In genomic region chr5:15681301-15682035, GRCm38 (mm10) we compare ENCODE assay signal across 13 mouse cellular contexts. TPM values are rescaled to one million over a fixed set of nuclear protein-coding genes. Genes with fewer than 3 reads are reported as not detected.
DNase-seq lines count a peak whose midpoint lies in the region; ATAC-seq and TF ChIP-seq lines count a peak whose summit lies in the region.
"Not testable (repeated sequence)": the region's sequence is repeated elsewhere in the genome, so short reads cannot be mapped to it uniquely, and the experiment has no call there.
"Had no signal": no experiment of that assay in that cellular context is flagged by ENCODE, and none has a peak within 500 bp of the region (broad histone marks: within the 10 kb centered on the region; RNA-seq: fewer than 3 reads in every experiment).

No protein-coding gene starts in this region.

- not testable (repeated sequence) for H3K36me3 ChIP-seq in embryonic facial prominence, embryonic 14.5 days (ENCODE audit: control insufficient read depth, insufficient read depth, low read length); heart, embryonic 11.5 days (ENCODE audit: control insufficient read depth, insufficient read depth, low read length); hindbrain, embryonic 14.5 days (replicated peaks; ENCODE audit: control insufficient read depth, insufficient read depth); kidney, adult 2 months (ENCODE audit: control insufficient read depth, insufficient read depth, low read length); liver, embryonic 11.5 days (ENCODE audit: control insufficient read depth, insufficient read depth, low read length); midbrain, embryonic 15.5 days (replicated peaks); stomach, embryonic 15.5 days

- H3K4me1 ChIP-seq in embryonic facial prominence, embryonic 14.5 days (ENCODE audit: control insufficient read depth, insufficient read depth, low read length); heart, embryonic 11.5 days (ENCODE audit: control insufficient read depth, insufficient read depth, low read length); hindbrain, embryonic 14.5 days (replicated peaks; ENCODE audit: control insufficient read depth, insufficient read depth, low read length); kidney, adult 2 months (ENCODE audit: control insufficient read depth, insufficient read depth, low read length); liver, embryonic 11.5 days (replicated peaks; ENCODE audit: control insufficient read depth, insufficient read depth, low read length); midbrain, embryonic 15.5 days; stomach, embryonic 15.5 days: not testable (repeated sequence)

- H3K27ac ChIP-seq in embryonic facial prominence, embryonic 14.5 days (replicated peaks; ENCODE audit: low read depth, low read length); heart, embryonic 11.5 days (ENCODE audit: low read depth, low read length); hindbrain, embryonic 14.5 days; kidney, adult 2 months (ENCODE audit: insufficient read depth, low read depth, low read length); liver, embryonic 11.5 days (ENCODE audit: low read depth, low read length); midbrain, embryonic 15.5 days; stomach, embryonic 15.5 days: not testable (repeated sequence)

- peaks cover 16% of the 10 kb centered on the region for H3K9me3 ChIP-seq in embryonic facial prominence, embryonic 14.5 days (ENCODE audit: control insufficient read depth, low read length)
- not testable (repeated sequence) for H3K9me3 ChIP-seq in heart, embryonic 11.5 days (replicated peaks; ENCODE audit: control insufficient read depth, low read length); liver, embryonic 11.5 days (ENCODE audit: control insufficient read depth, low read length); stomach, embryonic 15.5 days
- H3K9me3 ChIP-seq in hindbrain, embryonic 14.5 days (ENCODE audit: control insufficient read depth, low read length) = peaks cover 23% of the 10 kb centered on the region
- H3K9me3 ChIP-seq in midbrain, embryonic 15.5 days = peaks cover 14% of the 10 kb centered on the region

- not testable (repeated sequence) for TF ChIP-seq POLR2A in kidney, adult 2 months (IDR thresholded peaks at IDR 0.05; ENCODE audit: low read depth, low read length)

- not testable (repeated sequence) for H3K9ac ChIP-seq in embryonic facial prominence, embryonic 14.5 days (ENCODE audit: low read depth, low read length); heart, embryonic 11.5 days (ENCODE audit: low read depth, low read length); hindbrain, embryonic 14.5 days; liver, embryonic 11.5 days (ENCODE audit: low read depth, low read length); midbrain, embryonic 15.5 days; stomach, embryonic 15.5 days

- H3K27me3 ChIP-seq in embryonic facial prominence, embryonic 14.5 days (replicated peaks; ENCODE audit: control insufficient read depth, insufficient read depth, low read length); heart, embryonic 11.5 days (ENCODE audit: control insufficient read depth, insufficient read depth, low read length); hindbrain, embryonic 14.5 days (ENCODE audit: control insufficient read depth, insufficient read depth, low read length); kidney, adult 2 months (replicated peaks; ENCODE audit: control insufficient read depth, insufficient read depth, low read length); liver, embryonic 11.5 days (replicated peaks; ENCODE audit: control insufficient read depth, insufficient read depth, low read length); midbrain, embryonic 15.5 days (replicated peaks); stomach, embryonic 15.5 days (replicated peaks): not testable (repeated sequence)

- DNase-seq in embryonic facial prominence, embryonic 14.5 days (ENCODE audit: low spot score); hindbrain, embryonic 14.5 days (ENCODE audit: low spot score); liver, embryonic 11.5 days (ENCODE audit: low spot score): not testable (repeated sequence)
- peak; percentile 81 for DNase-seq in kidney, adult 2 months
- peak; percentile 73 to 82 for DNase-seq in kidney, postnatal 25 days

- TF ChIP-seq CTCF in kidney, adult 2 months (conservative IDR thresholded peaks at IDR 0.05; ENCODE audit: insufficient read depth, insufficient read length, low read depth, low read length) = not testable (repeated sequence)

- not testable (repeated sequence) for H3K4me2 ChIP-seq in embryonic facial prominence, embryonic 14.5 days (ENCODE audit: low read depth, low read length); heart, embryonic 11.5 days; hindbrain, embryonic 14.5 days (replicated peaks); liver, embryonic 11.5 days; midbrain, embryonic 15.5 days; stomach, embryonic 15.5 days

- H3K4me3 ChIP-seq in embryonic facial prominence, embryonic 14.5 days (ENCODE audit: low read depth, low read length); heart, embryonic 11.5 days (ENCODE audit: low read depth, low read length); hindbrain, embryonic 14.5 days (replicated peaks; ENCODE audit: low read length); kidney, adult 2 months (ENCODE audit: insufficient read depth, low read depth, low read length); liver, embryonic 11.5 days (ENCODE audit: low read depth, low read length); midbrain, embryonic 15.5 days; stomach, embryonic 15.5 days (replicated peaks): not testable (repeated sequence)

- 80% methylated on average over 7 of the region's 10 CpGs for WGBS in embryonic facial prominence, embryonic 14.5 days
- 71% methylated on average over 7 of the region's 10 CpGs for WGBS in heart, embryonic 11.5 days (ENCODE audit: insufficient replicate concordance)
- 85% methylated on average over 7 of the region's 10 CpGs for WGBS in hindbrain, embryonic 14.5 days
- WGBS in kidney, adult 2 months = 67% methylated on average over 8 of the region's 10 CpGs
- 78% methylated on average over 7 of the region's 10 CpGs for WGBS in liver, embryonic 11.5 days
- WGBS in midbrain, embryonic 15.5 days = 81% methylated on average over 8 of the region's 10 CpGs
- WGBS in stomach, embryonic 15.5 days = 79% methylated on average over 8 of the region's 10 CpGs

- ATAC-seq in embryonic facial prominence, embryonic 14.5 days (ENCODE audit: low read depth) = 0 out of 2 replicates have a peak, but pooled peaks have one; percentile 47
- peak; percentile 79 for ATAC-seq in heart, embryonic 11.5 days (replicated peaks; ENCODE audit: insufficient number of reproducible peaks, low FRiP score, low TSS enrichment)
- ATAC-seq in hindbrain, embryonic 14.5 days (ENCODE audit: low FRiP score) = peak; percentile 80; the same call in 1 of the 2 replicates
- peak; percentile 60; the same call in 1 of the 2 replicates for ATAC-seq in liver, embryonic 11.5 days (replicated peaks; ENCODE audit: low FRiP score)
- peak; percentile 66 for ATAC-seq in midbrain, embryonic 15.5 days (replicated peaks)
- peak; percentile 43 for ATAC-seq in stomach, embryonic 15.5 days (ENCODE audit: insufficient read depth, low FRiP score, low read depth)

RNA-seq across cellular contexts. Expression of gene 4930572O03Rik, which starts 24.6 kb away (rescaled TPM):
- not detected in 2 replicates for polyA plus RNA-seq in embryonic facial prominence, embryonic 14.5 days (2014; fragmentation: Nextera tagmentation; extraction: Ambion mirVana)
- polyA plus RNA-seq in heart, embryonic 11.5 days (2014; fragmentation: Nextera tagmentation; extraction: Ambion mirVana) = not detected in 2 replicates
- not detected in 2 replicates for polyA plus RNA-seq in hindbrain, embryonic 14.5 days (2014; fragmentation: Nextera tagmentation; extraction: Ambion mirVana)
- not detected in 2 replicates for polyA plus RNA-seq in kidney, adult 2 months (2012; rRNA removed)
- not detected in 2 replicates for polyA plus RNA-seq in liver, embryonic 11.5 days (2014; fragmentation: Nextera tagmentation; extraction: Ambion mirVana)
- not detected in 2 replicates for polyA plus RNA-seq in midbrain, embryonic 15.5 days (2015; fragmentation: Nextera tagmentation; extraction: Ambion mirVana)
- not detected in 2 replicates for polyA plus RNA-seq in stomach, embryonic 15.5 days (2015; fragmentation: Nextera tagmentation; extraction: Ambion mirVana)
- polyA plus RNA-seq: C2C12; inflammation-experienced regulatory T-cells, adult 6 months; liver, embryonic 16.5 days; macrophage; small intestine, adult 2 months had no signal

RNA-seq across cellular contexts. Expression of gene Speer4c, which starts 32.6 kb away (rescaled TPM):
- polyA plus RNA-seq in embryonic facial prominence, embryonic 14.5 days (2014; fragmentation: Nextera tagmentation; extraction: Ambion mirVana) = 0.28 TPM in 1 of 2 replicates, not detected in the other
- 0.14 TPM in 1 of 2 replicates, not detected in the other for polyA plus RNA-seq in heart, embryonic 11.5 days (2014; fragmentation: Nextera tagmentation; extraction: Ambion mirVana)
- not detected in 2 replicates for polyA plus RNA-seq in hindbrain, embryonic 14.5 days (2014; fragmentation: Nextera tagmentation; extraction: Ambion mirVana)
- not detected in 2 replicates for polyA plus RNA-seq in kidney, adult 2 months (2012; rRNA removed)
- polyA plus RNA-seq in liver, embryonic 11.5 days (2014; fragmentation: Nextera tagmentation; extraction: Ambion mirVana) = not detected in 2 replicates
- polyA plus RNA-seq in midbrain, embryonic 15.5 days (2015; fragmentation: Nextera tagmentation; extraction: Ambion mirVana) = not detected in 2 replicates
- polyA plus RNA-seq in stomach, embryonic 15.5 days (2015; fragmentation: Nextera tagmentation; extraction: Ambion mirVana) = not detected in 2 replicates
- polyA plus RNA-seq: C2C12; inflammation-experienced regulatory T-cells, adult 6 months; liver, embryonic 16.5 days; macrophage; small intestine, adult 2 months had no signal
